ENCODE assay signal across 16 mouse cellular contexts in the genomic region with DNA sequence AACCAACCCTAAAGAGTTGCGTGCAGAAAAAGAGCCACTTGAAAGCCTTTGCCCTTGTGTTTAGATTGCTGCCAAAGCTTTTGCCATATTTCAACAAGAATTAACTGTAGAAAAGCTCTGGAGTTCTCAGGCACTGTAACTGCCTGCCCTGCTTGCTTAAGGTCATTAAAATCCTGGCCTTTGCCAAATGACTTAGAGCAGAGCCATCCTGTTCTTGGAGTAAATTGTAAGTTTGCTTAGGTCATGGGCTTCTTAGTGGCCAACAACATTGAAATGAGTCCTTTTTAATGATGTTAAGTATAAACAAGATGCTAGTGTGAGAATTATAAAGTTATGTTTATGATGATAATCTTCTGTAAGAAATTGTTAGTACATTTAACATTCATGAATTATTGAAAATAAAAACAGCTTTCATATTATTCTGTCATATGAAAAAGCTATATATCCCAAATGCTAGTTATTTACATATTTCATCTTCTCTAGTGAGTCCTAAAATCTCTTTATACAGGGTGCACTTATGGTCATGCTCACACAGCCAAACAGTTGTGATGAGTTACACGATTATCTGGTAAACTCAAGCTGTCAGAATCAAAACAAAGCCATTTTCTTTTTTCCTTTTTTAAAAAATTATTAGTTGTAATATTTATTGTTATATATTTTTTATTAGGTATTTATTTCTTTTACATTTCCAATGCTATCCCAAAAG.
"Had no signal": no experiment of that assay in that cellular context is flagged by ENCODE, and none has a peak within 500 bp of the region (broad histone marks: within the 10 kb centered on the region; RNA-seq: fewer than 3 reads in every experiment).

No protein-coding gene starts in this region.

- H3K4me1 ChIP-seq: kidney, embryonic 15.5 days; limb, embryonic 15.5 days; liver, embryonic 13.5 days; neural tube, embryonic 15.5 days had no signal

- H3K36me3 ChIP-seq: kidney, embryonic 15.5 days; limb, embryonic 15.5 days; liver, embryonic 13.5 days; neural tube, embryonic 15.5 days had no signal

- H3K9me3 ChIP-seq: kidney, embryonic 15.5 days; limb, embryonic 15.5 days; liver, embryonic 13.5 days; neural tube, embryonic 15.5 days had no signal

- H3K4me3 ChIP-seq: kidney, embryonic 15.5 days; limb, embryonic 15.5 days; liver, embryonic 13.5 days; myocyte; neural tube, embryonic 15.5 days had no signal

- H3K27ac ChIP-seq: kidney, embryonic 15.5 days; limb, embryonic 15.5 days; liver, embryonic 13.5 days; neural tube, embryonic 15.5 days had no signal

- ATAC-seq: inflammation-experienced regulatory T-cells, adult 6 months; lung, postnatal 0 days had no signal

- H3K27me3 ChIP-seq: kidney, embryonic 15.5 days; limb, embryonic 15.5 days; liver, embryonic 13.5 days; neural tube, embryonic 15.5 days had no signal

- H3K9ac ChIP-seq: kidney, embryonic 15.5 days; limb, embryonic 15.5 days; liver, embryonic 13.5 days; neural tube, embryonic 15.5 days had no signal

- H3K4me2 ChIP-seq: kidney, embryonic 15.5 days; limb, embryonic 15.5 days; liver, embryonic 13.5 days; neural tube, embryonic 15.5 days had no signal

- DNase-seq: kidney, adult 18-20 months; kidney, postnatal 25 days; liver, embryonic 13.5 days; lung, adult 2 months; lung, postnatal 36 days; midbrain, embryonic 14.5 days; right cerebral cortex, adult 18-20 months; right cerebral cortex, postnatal 25 days; thymus, adult 2 months; thymus, postnatal 25 days had no signal
